Mouse (Mus musculus): ENCODE measurements at regions not wholly inside any gene's neighbourhood (a gene's known extent, or its start where the extent isn't known, plus 50 kb on each side); places are given as distances from the start of the nearest gene placed in this dataset.

- TF ChIP-seq GATA1 (IDR thresholded peaks at IDR 0.05; ENCODE audit: borderline replicate concordance, low read length) (no peak), TAL1 (conservative IDR thresholded peaks at IDR 0.05; ENCODE audit: low read depth, low read length) (no peak), CTCF (IDR thresholded peaks at IDR 0.05; ENCODE audit: low read depth, low read length) (no peak), GATA2 (IDR thresholded peaks at IDR 0.05; ENCODE audit: borderline replicate concordance, low read depth, low read length) (no peak)
Measured at GRCm38 (mm10) chr13:71868763-71869162, 94.8 kb downstream of the Irx1 start.

Measured in G1E (cell line).